Mouse (Mus musculus): ENCODE measurements at regions not wholly inside any gene's neighbourhood (a gene's known extent, or its start where the extent isn't known, plus 50 kb on each side); places are given as distances from the start of the nearest gene placed in this dataset.

- H3K4me2 ChIP-seq (ENCODE audit: low read depth, low read length), result no peak overlapping the region
- peak; percentile 91 for ATAC-seq (ENCODE audit: low read depth)
- H3K9ac ChIP-seq (replicated peaks; ENCODE audit: low read depth, low read length), result 0 out of 2 replicates have a peak overlapping the region, but pooled peaks have one; percentile 16
- peaks cover 19% of the 10 kb centered on the region; the same call in 1 of the 2 replicates for H3K4me1 ChIP-seq (ENCODE audit: control insufficient read depth, insufficient read depth, low read length)
- H3K9me3 ChIP-seq (ENCODE audit: control insufficient read depth, low read length), result no peaks in the 10 kb centered on the region
- no peaks in the 10 kb centered on the region for H3K27me3 ChIP-seq (ENCODE audit: control insufficient read depth, insufficient read depth, low read length)
- H3K36me3 ChIP-seq (ENCODE audit: control insufficient read depth, insufficient read depth, low read length), result no peaks in the 10 kb centered on the region
- no peak overlapping the region for H3K4me3 ChIP-seq (ENCODE audit: low read depth, low read length)
- H3K27ac ChIP-seq (ENCODE audit: low read depth, low read length), result peak overlapping the region; percentile 75
- 6% methylated on average over 17 of the region's 17 CpGs for WGBS
Measured at GRCm38 (mm10) chr8:10760851-10761693, 247.2 kb downstream of the Irs2 start.

DNA sequence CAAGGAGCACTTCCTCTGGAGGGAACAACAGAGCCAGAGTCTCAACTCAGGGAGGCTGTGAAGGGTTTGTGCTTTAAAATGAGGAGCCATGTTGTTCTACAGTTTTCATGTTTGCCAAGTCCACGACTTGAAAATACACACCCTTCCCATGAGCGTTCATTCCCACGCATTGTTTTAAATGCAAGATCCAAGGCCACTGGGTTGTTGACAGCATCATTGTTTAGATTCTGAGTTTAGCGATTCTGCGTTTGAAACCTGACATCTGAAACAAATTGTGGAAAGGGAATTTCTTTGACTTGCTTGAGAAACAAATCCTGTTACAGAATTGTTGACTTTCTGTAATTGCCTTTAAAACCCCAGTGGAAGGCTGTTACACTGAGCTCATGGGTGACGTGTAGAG is 248.0 kb downstream of the Irs2 start:
- Histone ChIP-seq H3K9me3 (ENCODE audit: control insufficient read depth, low read length) (no peaks in the 10 kb centered on the region), H3K27ac (ENCODE audit: low read depth, low read length) (peak overlapping the region; percentile 75; the same call in 1 of the 2 replicates), H3K4me1 (ENCODE audit: control insufficient read depth, insufficient read depth, low read length) (peaks cover 19% of the 10 kb centered on the region; the same call in 1 of the 2 replicates), H3K4me3 (ENCODE audit: low read depth, low read length) (no peak overlapping the region), H3K36me3 (ENCODE audit: control insufficient read depth, insufficient read depth, low read length) (no peaks in the 10 kb centered on the region), H3K4me2 (ENCODE audit: low read depth, low read length) (no peak overlapping the region), H3K27me3 (ENCODE audit: control insufficient read depth, insufficient read depth, low read length) (no peaks in the 10 kb centered on the region), H3K9ac (replicated peaks; ENCODE audit: low read depth, low read length) (no peak overlapping the region)
- no peak for ATAC-seq (ENCODE audit: low read depth)
- 53% methylated on average over 6 of the region's 6 CpGs for WGBS

- Histone ChIP-seq H3K4me1 (ENCODE audit: control insufficient read depth, insufficient read depth, low read length) (peaks cover 22% of the 10 kb centered on the region), H3K4me3 (ENCODE audit: low read depth, low read length) (no peak overlapping the region), H3K27ac (ENCODE audit: low read depth, low read length) (no peak overlapping the region), H3K4me2 (ENCODE audit: low read depth, low read length) (no peak overlapping the region), H3K9me3 (ENCODE audit: control insufficient read depth, low read length) (no peaks in the 10 kb centered on the region), H3K9ac (replicated peaks; ENCODE audit: low read depth, low read length) (no peak overlapping the region), H3K36me3 (ENCODE audit: control insufficient read depth, insufficient read depth, low read length) (no peaks in the 10 kb centered on the region), H3K27me3 (ENCODE audit: control insufficient read depth, insufficient read depth, low read length) (no peaks in the 10 kb centered on the region)
- no peak for ATAC-seq (ENCODE audit: low read depth)
- WGBS, result 85% methylated on average over 4 of the region's 4 CpGs
Measured at GRCm38 (mm10) chr8:10758151-10758550, 250.1 kb downstream of the Irs2 start.

DNA sequence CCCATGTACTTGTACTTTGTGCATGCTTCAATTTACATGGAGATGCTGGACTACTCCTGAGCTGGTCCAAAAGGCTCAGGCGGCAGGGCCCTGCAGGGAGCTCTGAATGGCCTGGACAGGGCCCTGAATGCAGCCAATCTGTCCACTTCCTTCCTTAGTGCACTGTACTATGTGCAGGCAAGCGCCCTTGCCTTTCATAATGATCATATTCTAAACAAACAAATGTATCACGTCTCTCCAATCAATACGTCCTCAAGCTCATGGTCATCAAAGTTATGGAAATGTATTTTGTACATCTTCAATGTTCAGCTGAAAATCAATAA is 253.3 kb downstream of the Irs2 start:
- no peak overlapping the region for H3K4me2 ChIP-seq (ENCODE audit: low read depth, low read length)
- no peak for ATAC-seq (ENCODE audit: low read depth)
- H3K9ac ChIP-seq (replicated peaks; ENCODE audit: low read depth, low read length), result no peak overlapping the region

GRCm38 (mm10) chr8:10754232-10754985 is 253.8 kb downstream of the Irs2 start:
- Histone ChIP-seq H3K27ac (ENCODE audit: low read depth, low read length) (no peak overlapping the region), H3K9me3 (ENCODE audit: control insufficient read depth, low read length) (no peaks in the 10 kb centered on the region), H3K4me3 (ENCODE audit: low read depth, low read length) (no peak overlapping the region), H3K36me3 (ENCODE audit: control insufficient read depth, insufficient read depth, low read length) (no peaks in the 10 kb centered on the region), H3K4me1 (ENCODE audit: control insufficient read depth, insufficient read depth, low read length) (peaks cover 4% of the 10 kb centered on the region; the same call in 1 of the 2 replicates), H3K9ac (replicated peaks; ENCODE audit: low read depth, low read length) (no peak overlapping the region), H3K27me3 (ENCODE audit: control insufficient read depth, insufficient read depth, low read length) (no peaks in the 10 kb centered on the region), H3K4me2 (ENCODE audit: low read depth, low read length) (no peak overlapping the region)
- ATAC-seq (ENCODE audit: low read depth), result no peak
- WGBS, result 57% methylated on average over 13 of the region's 13 CpGs

More for the DNA sequence above, 253.3 kb downstream of the Irs2 start:
- WGBS, result 65% methylated on average over 4 of the region's 4 CpGs
- Histone ChIP-seq H3K4me3 (ENCODE audit: low read depth, low read length) (no peak overlapping the region), H3K4me1 (ENCODE audit: control insufficient read depth, insufficient read depth, low read length) (peaks cover 5% of the 10 kb centered on the region), H3K27me3 (ENCODE audit: control insufficient read depth, insufficient read depth, low read length) (no peaks in the 10 kb centered on the region), H3K9me3 (ENCODE audit: control insufficient read depth, low read length) (no peaks in the 10 kb centered on the region), H3K36me3 (ENCODE audit: control insufficient read depth, insufficient read depth, low read length) (no peaks in the 10 kb centered on the region), H3K27ac (ENCODE audit: low read depth, low read length) (no peak overlapping the region)

DNA sequence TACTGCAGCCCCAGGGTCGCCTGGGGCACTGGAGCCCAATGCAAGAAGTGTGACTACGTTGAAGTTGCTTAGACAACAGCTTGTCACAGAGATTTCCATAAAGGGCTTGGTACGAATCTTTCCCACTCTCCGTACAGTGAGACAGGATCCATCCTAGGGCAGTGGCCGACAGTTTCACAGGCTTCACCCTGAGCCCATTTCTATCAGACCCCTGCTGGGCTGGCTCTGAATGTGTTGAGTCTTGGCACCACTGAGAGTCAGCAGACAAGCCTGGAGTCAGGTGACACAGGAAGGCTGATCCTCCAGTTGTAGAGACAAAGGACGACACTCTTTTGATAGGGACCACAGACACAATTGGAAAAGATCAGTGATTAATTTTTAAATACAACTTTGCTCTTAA is 255.2 kb downstream of the Irs2 start:
- Histone ChIP-seq H3K27ac (ENCODE audit: low read depth, low read length) (no peak overlapping the region), H3K9ac (replicated peaks; ENCODE audit: low read depth, low read length) (no peak overlapping the region), H3K36me3 (ENCODE audit: control insufficient read depth, insufficient read depth, low read length) (no peaks in the 10 kb centered on the region), H3K27me3 (ENCODE audit: control insufficient read depth, insufficient read depth, low read length) (no peaks in the 10 kb centered on the region), H3K9me3 (ENCODE audit: control insufficient read depth, low read length) (no peaks in the 10 kb centered on the region), H3K4me2 (ENCODE audit: low read depth, low read length) (no peak overlapping the region), H3K4me1 (ENCODE audit: control insufficient read depth, insufficient read depth, low read length) (peaks cover 4% of the 10 kb centered on the region; the same call in 1 of the 2 replicates), H3K4me3 (ENCODE audit: low read depth, low read length) (no peak overlapping the region)
- ATAC-seq (ENCODE audit: low read depth), result no peak
- WGBS, result 68% methylated on average over 6 of the region's 6 CpGs

GRCm38 (mm10) chr8:10747150-10747549 is 261.1 kb downstream of the Irs2 start:
- H3K27ac ChIP-seq (ENCODE audit: low read depth, low read length), result no peak overlapping the region
- ATAC-seq (ENCODE audit: low read depth), result no peak
- no peak overlapping the region for H3K4me2 ChIP-seq (ENCODE audit: low read depth, low read length)
- no peaks in the 10 kb centered on the region for H3K27me3 ChIP-seq (ENCODE audit: control insufficient read depth, insufficient read depth, low read length)
- H3K9me3 ChIP-seq (ENCODE audit: control insufficient read depth, low read length), result no peaks in the 10 kb centered on the region
- H3K4me1 ChIP-seq (ENCODE audit: control insufficient read depth, insufficient read depth, low read length), result 0 out of 2 replicates have a peak, but pooled peaks cover 5% of the 10 kb centered on the region
- H3K36me3 ChIP-seq (ENCODE audit: control insufficient read depth, insufficient read depth, low read length), result no peaks in the 10 kb centered on the region
- H3K4me3 ChIP-seq (ENCODE audit: low read depth, low read length), result no peak overlapping the region
- 80% methylated on average over 2 of the region's 2 CpGs for WGBS
- no peak overlapping the region for H3K9ac ChIP-seq (replicated peaks; ENCODE audit: low read depth, low read length)

DNA sequence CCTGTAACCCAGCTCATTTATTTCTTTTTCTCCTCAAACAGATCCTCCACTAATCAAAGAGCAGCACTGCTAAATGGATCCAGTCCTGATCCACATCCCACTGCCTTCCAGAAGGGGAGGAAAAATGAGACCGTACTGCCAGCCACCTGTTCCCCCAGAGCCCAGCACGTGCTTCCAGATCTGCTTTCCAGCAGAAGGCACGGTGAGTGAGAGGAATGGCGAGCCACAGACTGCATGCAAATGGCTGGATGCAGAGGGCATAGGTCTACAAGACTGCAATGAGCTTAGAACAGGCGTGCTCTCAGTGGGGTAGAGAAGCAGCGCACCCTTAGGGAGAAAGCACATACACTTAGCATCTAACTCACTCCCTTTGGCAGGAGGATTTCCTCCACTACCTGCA is 265.0 kb downstream of the Irs2 start:
- H3K27ac ChIP-seq (ENCODE audit: low read depth, low read length), result no peak overlapping the region
- H3K9ac ChIP-seq (replicated peaks; ENCODE audit: low read depth, low read length), result no peak overlapping the region
- 64% methylated on average over 6 of the region's 6 CpGs for WGBS
- H3K4me2 ChIP-seq (ENCODE audit: low read depth, low read length), result no peak overlapping the region
- ATAC-seq (ENCODE audit: low read depth), result no peak
- H3K4me1 ChIP-seq (ENCODE audit: control insufficient read depth, insufficient read depth, low read length), result 0 out of 2 replicates have a peak, but pooled peaks cover 5% of the 10 kb centered on the region
- no peaks in the 10 kb centered on the region for H3K36me3 ChIP-seq (ENCODE audit: control insufficient read depth, insufficient read depth, low read length)
- no peaks in the 10 kb centered on the region for H3K27me3 ChIP-seq (ENCODE audit: control insufficient read depth, insufficient read depth, low read length)
- no peak overlapping the region for H3K4me3 ChIP-seq (ENCODE audit: low read depth, low read length)
- no peaks in the 10 kb centered on the region for H3K9me3 ChIP-seq (ENCODE audit: control insufficient read depth, low read length)

DNA sequence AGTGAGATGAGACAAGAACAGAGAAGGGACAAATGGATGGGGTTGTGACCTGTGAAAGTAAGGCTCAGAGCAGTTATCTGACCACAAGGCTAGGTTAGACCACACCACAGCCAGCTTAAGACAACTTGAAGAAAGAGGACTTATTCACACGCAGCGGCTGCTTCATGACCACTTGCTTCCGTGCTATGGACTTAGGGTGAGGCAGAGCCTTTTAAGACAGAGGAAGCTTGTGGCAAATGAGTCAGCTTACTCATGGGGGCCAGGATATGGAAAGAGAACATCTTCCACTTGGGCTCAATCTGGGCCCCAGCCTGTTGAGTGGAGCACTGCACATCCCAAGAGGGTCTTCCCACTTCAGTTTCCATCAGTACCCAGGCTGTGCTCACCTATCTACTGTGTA is 267.4 kb downstream of the Irs2 start:
- Histone ChIP-seq H3K9ac (replicated peaks; ENCODE audit: low read depth, low read length) (no peak overlapping the region), H3K27me3 (ENCODE audit: control insufficient read depth, insufficient read depth, low read length) (no peaks in the 10 kb centered on the region), H3K4me2 (ENCODE audit: low read depth, low read length) (no peak overlapping the region), H3K36me3 (ENCODE audit: control insufficient read depth, insufficient read depth, low read length) (no peaks in the 10 kb centered on the region), H3K4me3 (ENCODE audit: low read depth, low read length) (no peak overlapping the region), H3K9me3 (ENCODE audit: control insufficient read depth, low read length) (no peaks in the 10 kb centered on the region), H3K27ac (ENCODE audit: low read depth, low read length) (no peak overlapping the region), H3K4me1 (ENCODE audit: control insufficient read depth, insufficient read depth, low read length) (no peaks in the 10 kb centered on the region)
- WGBS, result 91% methylated on average over 3 of the region's 3 CpGs
- ATAC-seq (ENCODE audit: low read depth), result no peak
